Mouse (Mus musculus): ENCODE data around the gene Pan3.

The Pan3 gene

GRCm38 (mm10) chr5:147484142-147484541 is 54.2 kb downstream of the Pan3 start:
- no peak for DNase-seq (ENCODE audit: low read depth, low spot score)

GRCm38 (mm10) chr5:147489226-147489625 is 59.3 kb downstream of the Pan3 start:
- no peak for DNase-seq (ENCODE audit: low read depth, low spot score)

GRCm38 (mm10) chr5:147490907-147491306 is 60.9 kb downstream of the Pan3 start:
- no peak for DNase-seq (ENCODE audit: low read depth, low spot score)

GRCm38 (mm10) chr5:147492511-147492910 is 62.5 kb downstream of the Pan3 start:
- no peak for DNase-seq (ENCODE audit: low read depth, low spot score)

- DNase-seq (ENCODE audit: low read depth, low spot score) = no peak
These were observed 63.2 kb downstream of the Pan3 start for GRCm38 (mm10) chr5:147493205-147493604.

- DNase-seq (ENCODE audit: low read depth, low spot score) = no peak
These were observed 63.7 kb downstream of the Pan3 start for GRCm38 (mm10) chr5:147493685-147494084.

GRCm38 (mm10) chr5:147494388-147494787 is 64.4 kb downstream of the Pan3 start:
- DNase-seq (ENCODE audit: low read depth, low spot score) = no peak

GRCm38 (mm10) chr5:147494791-147495376 is 64.9 kb downstream of the Pan3 start:
- no peak for DNase-seq (ENCODE audit: low read depth, low spot score)

GRCm38 (mm10) chr5:147495961-147496360 is 66.0 kb downstream of the Pan3 start:
- DNase-seq (ENCODE audit: low read depth, low spot score) = no peak

GRCm38 (mm10) chr5:147496921-147497320 is 67.0 kb downstream of the Pan3 start:
- no peak for DNase-seq (ENCODE audit: low read depth, low spot score)

- no peak for DNase-seq (ENCODE audit: low read depth, low spot score)
These were observed 67.8 kb downstream of the Pan3 start for GRCm38 (mm10) chr5:147497714-147498113.

- DNase-seq (ENCODE audit: low read depth, low spot score) = no peak
These were observed 71.6 kb downstream of the Pan3 start for GRCm38 (mm10) chr5:147501456-147501998.

GRCm38 (mm10) chr5:147502921-147503320 is 73.0 kb downstream of the Pan3 start:
- DNase-seq (ENCODE audit: low read depth, low spot score) = no peak

GRCm38 (mm10) chr5:147511350-147511749 is 81.4 kb downstream of the Pan3 start:
- DNase-seq (ENCODE audit: low read depth, low spot score) = no peak

- no peak for DNase-seq (ENCODE audit: low read depth, low spot score)
These were observed 97.0 kb downstream of the Pan3 start for GRCm38 (mm10) chr5:147527006-147527405.

- DNase-seq (ENCODE audit: low read depth, low spot score) = no peak
These were observed 97.8 kb downstream of the Pan3 start for GRCm38 (mm10) chr5:147527788-147528187.

- no peak for DNase-seq (ENCODE audit: low read depth, low spot score)
These were observed 102.1 kb downstream of the Pan3 start for GRCm38 (mm10) chr5:147532031-147532430.

GRCm38 (mm10) chr5:147539409-147539808 is 109.4 kb downstream of the Pan3 start:
- no peak for DNase-seq (ENCODE audit: low read depth, low spot score)

- DNase-seq (ENCODE audit: low read depth, low spot score) = no peak
These were observed 109.9 kb downstream of the Pan3 start for GRCm38 (mm10) chr5:147539815-147540214.

- no peak for DNase-seq (ENCODE audit: low read depth, low spot score)
These were observed 112.3 kb downstream of the Pan3 start for GRCm38 (mm10) chr5:147542291-147542690.

GRCm38 (mm10) chr5:147545731-147546241 is 115.8 kb downstream of the Pan3 start:
- no peak for DNase-seq (ENCODE audit: low read depth, low spot score)

GRCm38 (mm10) chr5:147549016-147549755 is 119.2 kb downstream of the Pan3 start:
- no peak for DNase-seq (ENCODE audit: low read depth, low spot score)
